Mouse (Mus musculus) limb, embryonic 12.5 days (tissue): ENCODE data around the gene Scd2. TPM values are rescaled to one million over a fixed set of nuclear protein-coding genes. Genes with fewer than 3 reads are reported as not detected.
"Not testable (repeated sequence)": the region's sequence is repeated elsewhere in the genome, so short reads cannot be mapped to it uniquely, and the experiment has no call there.

Experiments
- ATAC-seq: fragments of 200-750 bp; cut with Nextera tagmentation; 2 replicates; pipeline ENCODE4 v1.8.0; 2017; ENCODE audit warnings: low read depth, moderate TSS enrichment; ENCODE audit not compliant: insufficient number of reproducible peaks, insufficient read depth, low FRiP score, low TSS enrichment
- H3K27ac ChIP-seq: fragments of 300-500 bp; sonication (generic); 2 replicates; pipeline ENCODE4 v1.5.1; 2016; ENCODE audit warnings: mild to moderate bottlenecking, moderate library complexity
- H3K27me3 ChIP-seq: fragments of 300-500 bp; sonication (generic); 2 replicates; pipeline ENCODE4 v1.6.1; 2016; ENCODE audit warnings: mild to moderate bottlenecking, moderate library complexity
- H3K36me3 ChIP-seq: fragments of 300-500 bp; sonication (generic); 2 replicates; pipeline ENCODE4 v1.6.1; 2016; ENCODE audit warnings: mild to moderate bottlenecking, moderate library complexity
- H3K4me1 ChIP-seq: fragments of 300-500 bp; sonication (generic); replicated peaks from 2 replicates; pipeline ENCODE4 v1.6.1; 2016
- H3K4me2 ChIP-seq: fragments of 300-500 bp; sonication (generic); 2 replicates; pipeline ENCODE4 v1.6.1; 2016; ENCODE audit warnings: mild to moderate bottlenecking, moderate library complexity
- H3K4me3 ChIP-seq: fragments of 300-500 bp; sonication (generic); replicated peaks from 2 replicates; pipeline ENCODE4 v1.5.1; 2016; ENCODE audit warnings: mild to moderate bottlenecking
- H3K9ac ChIP-seq: fragments of 300-500 bp; sonication (generic); replicated peaks from 2 replicates; pipeline ENCODE4 v1.6.1; 2016; ENCODE audit warnings: mild to moderate bottlenecking, moderate library complexity
- H3K9me3 ChIP-seq: fragments of 300-500 bp; sonication (generic); 2 replicates; pipeline ENCODE4 v1.6.1; 2016; ENCODE audit warnings: mild to moderate bottlenecking, moderate library complexity
- whole genome bisulfite sequencing: fragments of 180-500 bp; shearing (Covaris S2); methylation state at CpG from one replicate; pipeline ENCODE4 v1.1.7; 2016; 5-methylcytosine and 5-hydroxymethylcytosine counted together
- polyA plus RNA-seq: library from polyadenylated mRNA; unstranded; fragments of >200 nt; fragmentation: Nextera tagmentation; extraction: Ambion mirVana; gene quantifications from 2 replicates; pipeline ENCODE4 v1.2.1, GENCODE M21; 2016

Scd2 gene
- polyA plus RNA-seq: 304 and 317 TPM in 2 replicates

GRCm38 (mm10) chr19:44292941-44293768 lies at the start of gene Scd2:
TSS of gene Scd2 (plus strand) at chr19:44293674.
- peak within 1 kb of the TSS; percentile 83 for H3K4me3 ChIP-seq
- WGBS: 3% methylated on average over 21 of the region's 21 CpGs
- peaks cover 62% of the 10 kb centered on the region for H3K4me1 ChIP-seq
- ATAC-seq: peak; percentile 9
- peak within 1 kb of the TSS; percentile 98 for H3K27ac ChIP-seq
- H3K36me3 ChIP-seq: peaks cover 34% of the 10 kb centered on the region
- peak within 1 kb of the TSS; percentile 99 for H3K4me2 ChIP-seq
- no peaks in the 10 kb centered on the region for H3K9me3 ChIP-seq
- no peaks in the 10 kb centered on the region for H3K27me3 ChIP-seq
- peak within 1 kb of the TSS; percentile 93 for H3K9ac ChIP-seq

- no peak overlapping the region for H3K9ac ChIP-seq
- WGBS: 5% methylated on average over 5 of the region's 5 CpGs
- H3K4me1 ChIP-seq: peaks cover 28% of the 10 kb centered on the region
- no peak overlapping the region for H3K4me3 ChIP-seq
- H3K4me2 ChIP-seq: peak overlapping the region; percentile 76; the same call in 1 of the 2 replicates
- H3K27ac ChIP-seq: no peak overlapping the region
- H3K9me3 ChIP-seq: no peaks in the 10 kb centered on the region
- no peak for ATAC-seq
- H3K36me3 ChIP-seq: no peaks in the 10 kb centered on the region
- H3K27me3 ChIP-seq: no peaks in the 10 kb centered on the region
Observed at GRCm38 (mm10) chr19:44245761-44246171, 47.7 kb upstream of the Scd2 start.

- Histone ChIP-seq H3K4me3 (no peak overlapping the region), H3K4me1 (peaks cover 28% of the 10 kb centered on the region), H3K9me3 (no peaks in the 10 kb centered on the region), H3K9ac (no peak overlapping the region), H3K27me3 (no peaks in the 10 kb centered on the region), H3K4me2 (0 out of 2 replicates have a peak overlapping the region, but pooled peaks have one; percentile 76), H3K36me3 (no peaks in the 10 kb centered on the region), H3K27ac (no peak overlapping the region)
- 56% methylated on average over 11 of the region's 11 CpGs for WGBS
- ATAC-seq: no peak
Observed at GRCm38 (mm10) chr19:44246341-44246911, 47.0 kb upstream of the Scd2 start.

- Histone ChIP-seq H3K9me3 (no peaks in the 10 kb centered on the region), H3K27ac (peak overlapping the region; percentile 89), H3K36me3 (no peaks in the 10 kb centered on the region), H3K4me3 (peak overlapping the region; percentile 41), H3K27me3 (no peaks in the 10 kb centered on the region), H3K4me1 (peaks cover 37% of the 10 kb centered on the region), H3K4me2 (peak overlapping the region; percentile 76), H3K9ac (peak overlapping the region; percentile 63)
- 1% methylated on average over 25 of the region's 25 CpGs for WGBS
- ATAC-seq: no peak; the same call in 1 of the 2 replicates
Observed at GRCm38 (mm10) chr19:44247281-44248080, 46.0 kb upstream of the Scd2 start.

- H3K4me2 ChIP-seq: peak overlapping the region; percentile 76
- peaks cover 38% of the 10 kb centered on the region for H3K4me1 ChIP-seq
- peak; percentile 97 for ATAC-seq
- H3K4me3 ChIP-seq: peak overlapping the region; percentile 41
- no peaks in the 10 kb centered on the region for H3K36me3 ChIP-seq
- peak overlapping the region; percentile 63 for H3K9ac ChIP-seq
- H3K9me3 ChIP-seq: no peaks in the 10 kb centered on the region
- WGBS: 2% methylated on average over 36 of the region's 36 CpGs
- no peaks in the 10 kb centered on the region for H3K27me3 ChIP-seq
- H3K27ac ChIP-seq: peak overlapping the region; percentile 89
Observed at GRCm38 (mm10) chr19:44248081-44248853, 45.2 kb upstream of the Scd2 start.

- Histone ChIP-seq H3K4me1 (peaks cover 38% of the 10 kb centered on the region), H3K9ac (no peak overlapping the region), H3K9me3 (no peaks in the 10 kb centered on the region), H3K27ac (peak overlapping the region; percentile 89), H3K4me2 (peak overlapping the region; percentile 76), H3K36me3 (no peaks in the 10 kb centered on the region), H3K4me3 (peak overlapping the region; percentile 41; the same call in 1 of the 2 replicates), H3K27me3 (no peaks in the 10 kb centered on the region)
- WGBS: 64% methylated on average over 11 of the region's 11 CpGs
- no peak for ATAC-seq
Observed at GRCm38 (mm10) chr19:44248854-44249351, 44.6 kb upstream of the Scd2 start.

- peaks cover 35% of the 10 kb centered on the region for H3K4me1 ChIP-seq
- not testable (repeated sequence) for H3K36me3 ChIP-seq, H3K27me3 ChIP-seq, ATAC-seq, H3K9ac ChIP-seq, H3K4me3 ChIP-seq, H3K4me2 ChIP-seq, H3K27ac ChIP-seq, H3K9me3 ChIP-seq
- 92% methylated on average over 6 of the region's 6 CpGs for WGBS
Observed at GRCm38 (mm10) chr19:44251138-44251537, 42.3 kb upstream of the Scd2 start.

GRCm38 (mm10) chr19:44251936-44252558 lies 41.4 kb upstream of the Scd2 start:
- Histone ChIP-seq H3K27me3 (no peaks in the 10 kb centered on the region), H3K4me3 (no peak overlapping the region), H3K9me3 (no peaks in the 10 kb centered on the region), H3K27ac (no peak overlapping the region), H3K9ac (no peak overlapping the region), H3K4me1 (peaks cover 27% of the 10 kb centered on the region), H3K4me2 (no peak overlapping the region), H3K36me3 (no peaks in the 10 kb centered on the region)
- 54% methylated on average over 12 of the region's 12 CpGs for WGBS
- ATAC-seq: no peak

GRCm38 (mm10) chr19:44254106-44254505 lies 39.4 kb upstream of the Scd2 start:
- peaks cover 15% of the 10 kb centered on the region for H3K4me1 ChIP-seq
- H3K4me2 ChIP-seq, ATAC-seq, H3K9ac ChIP-seq, H3K9me3 ChIP-seq, H3K27ac ChIP-seq, H3K4me3 ChIP-seq, H3K27me3 ChIP-seq, H3K36me3 ChIP-seq: not testable (repeated sequence)
- WGBS: 84% methylated on average over 4 of the region's 4 CpGs

- 84% methylated on average over 13 of the region's 13 CpGs for WGBS
- Histone ChIP-seq H3K36me3 (no peaks in the 10 kb centered on the region), H3K4me2 (no peak overlapping the region), H3K4me1 (peaks cover 1% of the 10 kb centered on the region), H3K4me3 (no peak overlapping the region), H3K9me3 (no peaks in the 10 kb centered on the region), H3K9ac (no peak overlapping the region), H3K27ac (no peak overlapping the region), H3K27me3 (no peaks in the 10 kb centered on the region)
- no peak for ATAC-seq
Observed at GRCm38 (mm10) chr19:44257377-44257966, 36.0 kb upstream of the Scd2 start.
